Mouse (Mus musculus) neural tube, embryonic 12.5 days (tissue): ENCODE measurements around the gene Slc5a10. TPM values are rescaled to one million over a fixed set of nuclear protein-coding genes. Genes with fewer than 3 reads are reported as not detected.

ENCODE experiments used
- ATAC-seq: fragments of 200-750 bp; cut with Nextera tagmentation; 2 replicates; pipeline ENCODE4 v1.8.0; 2017; ENCODE audit warnings: low read depth, mild to moderate bottlenecking, moderate TSS enrichment, moderate library complexity; ENCODE audit not compliant: low FRiP score
- H3K27ac ChIP-seq: fragments of 300-500 bp; sonication (generic); 2 replicates; pipeline ENCODE4 v1.5.1; 2016
- H3K27me3 ChIP-seq: fragments of 300-500 bp; sonication (generic); replicated peaks from 2 replicates; pipeline ENCODE4 v1.6.1; 2016; ENCODE audit warnings: mild to moderate bottlenecking
- H3K36me3 ChIP-seq: fragments of 300-500 bp; sonication (generic); 2 replicates; pipeline ENCODE4 v1.6.1; 2016; ENCODE audit warnings: mild to moderate bottlenecking
- H3K4me1 ChIP-seq: fragments of 300-500 bp; sonication (generic); 2 replicates; pipeline ENCODE4 v1.6.1; 2016
- H3K4me2 ChIP-seq: fragments of 300-500 bp; sonication (generic); replicated peaks from 2 replicates; pipeline ENCODE4 v1.6.1; 2016; ENCODE audit warnings: mild to moderate bottlenecking
- H3K4me3 ChIP-seq: fragments of 300-500 bp; sonication (generic); 2 replicates; pipeline ENCODE4 v1.5.1; 2016
- H3K9ac ChIP-seq: fragments of 300-500 bp; sonication (generic); 2 replicates; pipeline ENCODE4 v1.6.1; 2016; ENCODE audit warnings: mild to moderate bottlenecking
- H3K9me3 ChIP-seq: fragments of 300-500 bp; sonication (generic); 2 replicates; pipeline ENCODE4 v1.6.1; 2016; ENCODE audit warnings: mild to moderate bottlenecking
- WGBS: fragments of 180-500 bp; shearing (Covaris S2); methylation state at CpG from one replicate; pipeline ENCODE4 v1.1.7; 2016; 5-methylcytosine and 5-hydroxymethylcytosine counted together
- polyA plus RNA-seq: library from polyadenylated mRNA; unstranded; fragments of >200 nt; fragmentation: Nextera tagmentation; extraction: Ambion mirVana; gene quantifications from 2 replicates; pipeline ENCODE4 v1.2.1, GENCODE M21; 2016

Gene Slc5a10
- polyA plus RNA-seq, 1 experiment from 2014 or later: not detected

DNA sequence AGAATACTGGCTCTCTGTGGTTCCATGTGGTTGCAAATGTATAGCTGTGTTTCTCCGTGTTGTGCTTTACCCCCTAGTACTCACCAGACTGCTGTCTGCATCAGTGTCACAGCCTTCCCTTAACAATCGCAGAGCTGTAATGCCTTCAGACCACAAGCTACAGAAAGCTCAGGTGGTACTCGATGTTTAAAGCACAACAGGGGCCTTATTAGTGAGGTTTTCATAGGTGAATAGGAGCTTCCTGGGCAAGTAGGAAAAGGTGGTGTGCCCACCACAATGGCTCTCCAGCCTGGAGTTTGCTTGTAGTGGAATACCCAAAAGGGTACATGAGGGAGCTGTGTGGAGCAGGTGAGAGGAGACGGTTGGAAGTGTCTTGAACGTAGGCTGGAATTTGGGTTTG is 68.4 kb downstream of the Slc5a10 start:
- no peak overlapping the region for H3K9ac ChIP-seq
- H3K36me3 ChIP-seq: no peaks in the 10 kb centered on the region
- H3K9me3 ChIP-seq: no peaks in the 10 kb centered on the region
- H3K4me2 ChIP-seq: no peak overlapping the region
- H3K4me1 ChIP-seq: no peaks in the 10 kb centered on the region
- H3K27ac ChIP-seq: no peak overlapping the region
- WGBS: 89% methylated on average over 5 of the region's 5 CpGs
- no peak for ATAC-seq
- no peak overlapping the region for H3K4me3 ChIP-seq
- H3K27me3 ChIP-seq: no peaks in the 10 kb centered on the region

DNA sequence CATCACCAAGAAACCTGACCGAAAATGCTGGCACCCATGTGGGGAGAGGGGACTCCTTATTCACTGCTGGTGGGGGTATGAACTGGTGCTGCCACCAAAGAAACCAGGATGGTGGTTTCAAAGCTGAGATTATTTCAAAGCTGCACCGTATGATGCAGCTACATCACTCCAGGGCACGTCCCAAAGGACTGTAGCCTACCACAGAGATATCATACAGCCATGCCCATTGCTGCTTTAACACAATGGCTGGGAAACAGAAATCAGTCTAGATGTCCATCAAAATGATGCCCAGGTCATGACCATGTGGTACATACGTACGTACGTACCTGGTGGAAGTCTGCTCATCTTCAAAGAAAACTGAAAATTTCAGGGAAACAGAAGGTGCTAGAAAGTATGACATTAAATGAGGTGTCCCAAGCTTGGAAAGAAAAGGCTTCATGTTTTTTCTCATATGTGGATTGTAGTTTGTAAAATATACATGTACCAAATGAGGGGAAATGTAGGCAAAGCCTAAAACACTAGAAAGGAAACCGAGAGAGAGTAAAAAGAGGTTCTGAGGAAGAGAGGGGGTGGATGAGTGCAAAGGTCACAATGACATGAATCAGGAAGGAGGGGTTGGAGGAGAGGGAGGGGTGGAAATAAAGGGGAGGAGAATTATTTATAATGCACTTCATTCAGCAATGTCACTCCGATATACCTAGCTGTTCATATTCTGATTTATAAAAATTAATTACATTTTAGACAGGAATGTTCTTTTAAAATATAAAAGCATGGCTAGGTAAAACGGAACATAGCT is 70.0 kb downstream of the Slc5a10 start:
- Histone ChIP-seq H3K27me3 (no peaks in the 10 kb centered on the region), H3K36me3 (no peaks in the 10 kb centered on the region), H3K4me1 (no peaks in the 10 kb centered on the region), H3K4me2 (no peak overlapping the region), H3K9me3 (no peaks in the 10 kb centered on the region), H3K9ac (no peak overlapping the region), H3K4me3 (no peak overlapping the region), H3K27ac (no peak overlapping the region)
- ATAC-seq: no peak
- 86% methylated on average over 9 of the region's 9 CpGs for WGBS

- Histone ChIP-seq H3K4me2 (no peak overlapping the region), H3K27ac (no peak overlapping the region), H3K9ac (no peak overlapping the region), H3K9me3 (no peaks in the 10 kb centered on the region), H3K4me3 (no peak overlapping the region), H3K4me1 (no peaks in the 10 kb centered on the region), H3K36me3 (no peaks in the 10 kb centered on the region), H3K27me3 (no peaks in the 10 kb centered on the region)
- ATAC-seq: no peak
- 92% methylated on average over 4 of the region's 4 CpGs for WGBS
These were observed 71.0 kb downstream of the Slc5a10 start for GRCm38 (mm10) chr11:61649626-61650025.

DNA sequence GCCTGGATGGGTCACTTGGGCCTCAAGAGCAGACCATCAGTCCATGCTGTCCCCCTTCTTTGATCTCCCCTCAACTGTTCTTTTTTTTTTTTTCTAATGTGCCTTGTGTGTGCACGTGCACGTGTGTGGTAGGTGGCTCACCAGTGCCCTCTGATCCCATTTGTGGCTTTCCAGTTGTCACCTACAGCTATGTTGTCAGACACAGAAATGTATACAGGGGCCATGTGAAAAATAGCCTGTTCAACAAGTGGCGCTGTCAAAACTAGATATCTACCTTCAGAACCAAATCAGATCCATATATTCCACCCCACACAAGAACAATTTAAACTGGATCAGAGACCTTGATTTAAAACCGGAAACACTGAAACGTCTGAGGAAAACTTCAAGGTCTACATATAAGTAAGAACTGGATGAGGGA is 71.5 kb downstream of the Slc5a10 start:
- H3K9ac ChIP-seq: no peak overlapping the region
- no peaks in the 10 kb centered on the region for H3K27me3 ChIP-seq
- WGBS: 90% methylated on average over 5 of the region's 5 CpGs
- no peak overlapping the region for H3K4me2 ChIP-seq
- H3K4me3 ChIP-seq: no peak overlapping the region
- H3K9me3 ChIP-seq: no peaks in the 10 kb centered on the region
- H3K27ac ChIP-seq: no peak overlapping the region
- H3K4me1 ChIP-seq: no peaks in the 10 kb centered on the region
- H3K36me3 ChIP-seq: no peaks in the 10 kb centered on the region
- ATAC-seq: no peak

GRCm38 (mm10) chr11:61648749-61649115 is 71.9 kb downstream of the Slc5a10 start:
- Histone ChIP-seq H3K4me2 (no peak overlapping the region), H3K27ac (no peak overlapping the region), H3K4me3 (no peak overlapping the region), H3K9me3 (no peaks in the 10 kb centered on the region), H3K9ac (no peak overlapping the region), H3K36me3 (no peaks in the 10 kb centered on the region), H3K27me3 (no peaks in the 10 kb centered on the region), H3K4me1 (no peaks in the 10 kb centered on the region)
- no peak for ATAC-seq
- WGBS: 85% methylated on average over 7 of the region's 7 CpGs

- Histone ChIP-seq H3K27me3 (no peaks in the 10 kb centered on the region), H3K9me3 (no peaks in the 10 kb centered on the region), H3K4me3 (no peak overlapping the region), H3K4me2 (no peak overlapping the region), H3K27ac (no peak overlapping the region), H3K9ac (no peak overlapping the region), H3K36me3 (no peaks in the 10 kb centered on the region), H3K4me1 (no peaks in the 10 kb centered on the region)
- no peak for ATAC-seq
- WGBS: 88% methylated on average over 6 of the region's 6 CpGs
These were observed 72.5 kb downstream of the Slc5a10 start for GRCm38 (mm10) chr11:61647956-61648748.

DNA sequence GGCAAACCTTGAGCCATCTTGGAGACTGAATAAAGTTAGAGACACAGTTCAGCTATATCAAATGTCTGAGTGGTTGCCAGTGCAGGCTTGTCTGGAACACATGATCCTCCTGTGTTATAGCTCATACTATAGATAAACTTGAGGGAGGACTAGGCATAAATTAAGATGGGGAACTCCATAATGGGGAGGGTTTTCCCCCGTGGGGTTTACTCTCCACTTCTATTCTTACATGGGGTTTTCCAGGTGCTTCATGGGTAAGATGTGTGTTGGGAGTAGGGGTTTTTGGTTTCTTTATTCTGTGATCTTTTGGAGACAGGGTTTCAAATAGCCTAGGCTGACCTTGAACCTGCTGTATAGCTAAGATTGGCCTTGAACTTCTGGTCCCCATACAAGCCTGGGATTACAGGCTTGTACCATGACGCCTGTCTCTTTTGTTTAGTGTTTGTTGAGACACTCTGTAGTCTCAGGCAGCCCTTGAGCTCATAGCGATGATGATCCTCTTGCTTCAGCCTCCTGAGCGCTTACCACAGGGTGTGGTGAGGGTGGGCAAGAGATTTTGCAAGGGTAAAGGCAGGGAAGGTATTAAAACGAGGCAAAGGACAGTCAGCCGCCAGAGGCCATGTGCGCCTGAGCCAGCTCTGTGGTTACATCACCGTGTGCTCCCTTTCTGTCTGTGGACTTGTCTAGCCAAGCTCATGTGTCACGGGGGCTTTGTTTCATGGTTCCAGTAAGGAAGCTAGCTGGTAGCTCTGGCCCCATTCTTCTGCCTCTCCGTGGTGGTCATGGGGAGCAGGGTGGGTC is 73.3 kb downstream of the Slc5a10 start:
- no peak overlapping the region for H3K9ac ChIP-seq
- 74% methylated on average over 10 of the region's 10 CpGs for WGBS
- no peaks in the 10 kb centered on the region for H3K27me3 ChIP-seq
- H3K27ac ChIP-seq: no peak overlapping the region
- H3K4me1 ChIP-seq: no peaks in the 10 kb centered on the region
- H3K36me3 ChIP-seq: no peaks in the 10 kb centered on the region
- no peak overlapping the region for H3K4me3 ChIP-seq
- no peak for ATAC-seq
- H3K4me2 ChIP-seq: no peak overlapping the region
- H3K9me3 ChIP-seq: no peaks in the 10 kb centered on the region

DNA sequence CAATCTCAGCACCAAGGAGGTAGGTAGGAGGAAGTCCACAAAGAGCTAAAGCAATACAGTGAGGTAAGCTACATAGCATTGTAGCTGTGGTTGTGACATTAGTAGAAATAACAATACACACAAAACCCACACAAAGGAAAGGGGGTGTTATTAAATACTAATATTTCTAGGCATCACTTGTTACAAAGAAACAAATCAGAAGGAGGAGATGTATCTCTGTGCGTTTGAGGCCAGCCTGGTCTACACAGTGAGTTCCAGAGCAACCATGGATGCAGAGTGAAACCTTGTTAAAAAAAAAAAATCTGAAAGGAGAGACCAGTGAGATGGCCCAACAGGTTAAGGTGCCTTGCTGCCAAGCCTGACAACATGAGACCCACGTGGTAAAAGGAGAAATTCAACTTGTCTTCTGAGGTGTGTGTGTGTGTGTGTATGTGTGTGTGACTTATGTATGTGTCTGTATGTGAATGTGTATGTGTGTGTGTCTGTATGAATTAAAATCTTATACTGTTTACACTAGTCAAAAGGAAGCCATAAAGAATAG is 74.1 kb downstream of the Slc5a10 start:
- no peak overlapping the region for H3K9ac ChIP-seq
- no peaks in the 10 kb centered on the region for H3K4me1 ChIP-seq
- no peak for ATAC-seq
- H3K36me3 ChIP-seq: no peaks in the 10 kb centered on the region
- no peaks in the 10 kb centered on the region for H3K9me3 ChIP-seq
- no peak overlapping the region for H3K27ac ChIP-seq
- WGBS: 65% methylated on average over 2 of the region's 2 CpGs
- H3K27me3 ChIP-seq: no peaks in the 10 kb centered on the region
- no peak overlapping the region for H3K4me3 ChIP-seq
- no peak overlapping the region for H3K4me2 ChIP-seq

GRCm38 (mm10) chr11:61645357-61645857 is 75.2 kb downstream of the Slc5a10 start:
- no peaks in the 10 kb centered on the region for H3K4me1 ChIP-seq
- H3K4me2 ChIP-seq: no peak overlapping the region
- no peaks in the 10 kb centered on the region for H3K9me3 ChIP-seq
- 79% methylated on average over 5 of the region's 5 CpGs for WGBS
- no peaks in the 10 kb centered on the region for H3K27me3 ChIP-seq
- H3K27ac ChIP-seq: no peak overlapping the region
- H3K4me3 ChIP-seq: no peak overlapping the region
- no peak for ATAC-seq
- H3K9ac ChIP-seq: no peak overlapping the region
- H3K36me3 ChIP-seq: no peaks in the 10 kb centered on the region

DNA sequence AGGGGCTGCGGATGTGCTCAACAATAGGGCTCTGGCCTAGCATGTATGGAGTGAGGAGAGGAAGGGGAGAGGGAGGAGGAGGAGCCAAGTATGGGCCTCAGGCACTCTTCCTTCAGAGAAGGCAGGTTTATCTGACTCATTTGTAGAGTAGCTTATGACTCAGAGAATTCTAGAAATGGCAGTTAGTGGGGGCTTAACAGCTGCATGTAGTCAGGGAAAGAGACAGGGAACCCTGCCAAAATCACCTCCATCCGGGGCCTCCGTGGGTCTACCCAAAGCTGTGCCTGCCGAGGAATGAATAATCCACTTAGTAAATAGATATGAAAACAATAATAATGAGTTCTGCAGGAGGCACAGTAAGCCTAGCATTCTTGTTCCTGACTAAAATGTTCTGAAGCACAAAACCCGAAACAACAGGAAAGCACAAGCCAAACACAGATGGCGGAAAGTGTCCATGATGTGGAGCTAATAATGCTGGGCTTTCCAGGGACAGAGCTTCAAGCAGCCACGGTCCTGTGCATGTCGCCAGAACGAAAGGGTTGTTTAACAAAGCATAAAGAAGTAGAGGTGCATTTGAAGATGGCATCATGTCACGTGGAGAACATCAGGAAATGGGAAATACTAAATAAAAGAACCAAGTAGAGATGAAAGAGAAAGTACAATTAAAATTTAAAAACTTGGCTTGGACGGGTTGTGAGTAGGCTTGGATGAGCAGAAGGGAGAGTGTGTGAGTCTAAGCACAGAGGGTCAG is 75.9 kb downstream of the Slc5a10 start:
- Histone ChIP-seq H3K36me3 (no peaks in the 10 kb centered on the region), H3K9me3 (no peaks in the 10 kb centered on the region), H3K27me3 (no peaks in the 10 kb centered on the region), H3K9ac (no peak overlapping the region), H3K4me1 (no peaks in the 10 kb centered on the region), H3K27ac (no peak overlapping the region), H3K4me2 (no peak overlapping the region), H3K4me3 (no peak overlapping the region)
- 85% methylated on average over 11 of the region's 11 CpGs for WGBS
- ATAC-seq: no peak

GRCm38 (mm10) chr11:61643184-61643961 is 77.3 kb downstream of the Slc5a10 start:
- H3K27me3 ChIP-seq: no peaks in the 10 kb centered on the region
- no peak overlapping the region for H3K27ac ChIP-seq
- H3K4me1 ChIP-seq: no peaks in the 10 kb centered on the region
- H3K36me3 ChIP-seq: no peaks in the 10 kb centered on the region
- no peak overlapping the region for H3K4me2 ChIP-seq
- no peaks in the 10 kb centered on the region for H3K9me3 ChIP-seq
- ATAC-seq: no peak
- H3K4me3 ChIP-seq: no peak overlapping the region
- 85% methylated on average over 5 of the region's 5 CpGs for WGBS
- no peak overlapping the region for H3K9ac ChIP-seq
